Comparison of ENCODE assay signal across 16 mouse cellular contexts in the genomic region with DNA sequence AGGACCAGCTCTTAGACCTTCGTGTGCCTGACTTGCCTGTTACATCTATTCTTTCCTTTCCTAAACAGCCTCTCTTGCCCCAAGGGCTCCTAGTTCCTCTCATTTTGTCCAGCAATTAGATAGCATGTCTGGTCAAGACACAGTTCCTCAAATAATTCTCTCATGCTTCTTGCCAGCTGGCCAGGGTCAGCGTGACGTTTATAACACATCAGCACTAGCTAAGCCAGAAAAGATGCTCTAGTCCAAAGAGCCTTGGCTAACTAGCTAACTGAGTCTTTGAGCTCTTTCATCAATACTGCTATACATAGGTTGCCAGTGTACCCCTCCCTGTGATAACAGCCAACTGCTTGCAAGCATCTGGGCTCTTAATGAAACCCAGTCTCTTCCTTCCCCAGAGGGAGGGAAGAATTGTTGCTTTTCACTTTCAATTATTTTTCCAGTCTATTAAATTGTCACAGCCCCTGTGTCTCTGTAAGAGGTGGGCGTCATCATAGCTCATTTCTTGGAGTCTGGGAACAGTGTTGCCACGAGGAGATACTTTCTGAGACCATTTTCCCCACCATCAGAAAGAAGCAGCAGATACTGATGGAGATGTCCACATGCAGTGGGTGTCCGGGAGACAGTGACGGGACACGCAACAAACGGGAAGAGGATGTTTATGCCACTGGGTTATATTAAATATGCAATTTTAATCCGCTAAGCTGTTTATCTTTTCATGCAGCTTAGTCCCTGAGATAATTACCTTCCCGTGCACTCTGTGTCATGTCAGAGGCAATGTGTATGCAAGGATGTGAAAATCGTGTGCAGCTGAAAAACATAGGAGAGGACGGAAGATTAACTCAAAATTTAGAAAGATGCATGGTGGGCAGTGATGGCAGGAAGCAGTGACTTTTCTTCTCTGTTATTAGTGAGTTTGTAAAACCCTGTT.
DNase-seq lines count a peak whose midpoint lies in the region; ATAC-seq lines count a peak whose summit lies in the region.
"Had no signal": no experiment of that assay in that cellular context is flagged by ENCODE, and none has a peak within 500 bp of the region (broad histone marks: within the 10 kb centered on the region; RNA-seq: fewer than 3 reads in every experiment).

No protein-coding gene starts in this region.

- no peaks in the 10 kb centered on the region for H3K27me3 ChIP-seq in heart, embryonic 11.5 days (ENCODE audit: control insufficient read depth, insufficient read depth, low read length)
- H3K27me3 ChIP-seq: midbrain, embryonic 12.5 days had no signal

- WGBS in heart, embryonic 11.5 days (ENCODE audit: insufficient replicate concordance): 76% methylated on average over 13 of the region's 13 CpGs

- no peaks in the 10 kb centered on the region for H3K36me3 ChIP-seq in heart, embryonic 11.5 days (ENCODE audit: control insufficient read depth, insufficient read depth, low read length)
- H3K36me3 ChIP-seq: embryonic facial prominence, embryonic 10.5 days; midbrain, embryonic 12.5 days had no signal

- no peak overlapping the region for H3K4me2 ChIP-seq in heart, embryonic 11.5 days
- H3K4me2 ChIP-seq: midbrain, embryonic 12.5 days had no signal

- DNase-seq in heart, adult 11 months: peak; percentile 96
- peak; percentile 12 for DNase-seq in urinary bladder, postnatal 14 days (ENCODE audit: low spot score)
- DNase-seq in urinary bladder, postnatal 10 days (ENCODE audit: low spot score): no peak
- DNase-seq in lung, postnatal 14 days: peak; percentile 35
- no peak for DNase-seq in layer of hippocampus, postnatal 25 days (ENCODE audit: extremely low spot score in 1 of 2, low spot score in 1 of 2)
- no peak for DNase-seq in urinary bladder, postnatal 4 days (ENCODE audit: low spot score in 2 of 2)
- DNase-seq in spleen, postnatal 10 days (ENCODE audit: low spot score in 2 of 2): no peak
- DNase-seq: cerebellum, adult 8-10 months; kidney, postnatal 14 days; thymus, adult 2 months had no signal

- no peaks in the 10 kb centered on the region for H3K4me1 ChIP-seq in heart, embryonic 11.5 days (ENCODE audit: control insufficient read depth, insufficient read depth, low read length)
- H3K4me1 ChIP-seq: embryonic facial prominence, embryonic 10.5 days; midbrain, embryonic 12.5 days had no signal

- H3K4me3 ChIP-seq in heart, embryonic 11.5 days (ENCODE audit: low read depth, low read length): no peak overlapping the region
- H3K4me3 ChIP-seq: embryonic facial prominence, embryonic 10.5 days; midbrain, embryonic 12.5 days had no signal

- no peak for ATAC-seq in heart, embryonic 11.5 days (replicated peaks; ENCODE audit: insufficient number of reproducible peaks, low FRiP score, low TSS enrichment)
- ATAC-seq: CD4-positive, CD25-positive, alpha-beta regulatory T cell, adult 4 months; inflammation-experienced regulatory T-cells, adult 6 months had no signal

- H3K27ac ChIP-seq in heart, embryonic 11.5 days (ENCODE audit: low read depth, low read length): no peak overlapping the region
- H3K27ac ChIP-seq: embryonic facial prominence, embryonic 10.5 days; liver, embryonic 14.5 days; midbrain, embryonic 12.5 days had no signal

- no peaks in the 10 kb centered on the region for H3K9me3 ChIP-seq in heart, embryonic 11.5 days (replicated peaks; ENCODE audit: control insufficient read depth, low read length)
- H3K9me3 ChIP-seq: embryonic facial prominence, embryonic 10.5 days; midbrain, embryonic 12.5 days had no signal

- no peak overlapping the region for H3K9ac ChIP-seq in heart, embryonic 11.5 days (ENCODE audit: low read depth, low read length)
- H3K9ac ChIP-seq: liver, embryonic 14.5 days; midbrain, embryonic 12.5 days had no signal

Comparison
In these comparisons a context has a peak if more than half of its experiments do, and no peak if none do; other contexts are left out.
1. DNase-seq: peak in heart, adult 11 months (single experiment), urinary bladder, postnatal 14 days (single experiment) and lung, postnatal 14 days (single experiment); none in urinary bladder, postnatal 10 days (single experiment), layer of hippocampus, postnatal 25 days (0 of 2), urinary bladder, postnatal 4 days (0 of 2) and spleen, postnatal 10 days (0 of 2).